Mouse (Mus musculus): Measurements from ENCODE around the gene Ccdc17. TPM values are rescaled to one million over a fixed set of nuclear protein-coding genes. Genes with fewer than 3 reads are reported as not detected.
A peak's percentile ranks its signal among the peaks of the same experiment; 100 is the strongest.

Gene Ccdc17
- polyA plus RNA-seq (2012; ENCODE audit: insufficient read depth, insufficient read length, missing spikeins), result 5.5 and 6.0 TPM in 2 replicates

DNA sequence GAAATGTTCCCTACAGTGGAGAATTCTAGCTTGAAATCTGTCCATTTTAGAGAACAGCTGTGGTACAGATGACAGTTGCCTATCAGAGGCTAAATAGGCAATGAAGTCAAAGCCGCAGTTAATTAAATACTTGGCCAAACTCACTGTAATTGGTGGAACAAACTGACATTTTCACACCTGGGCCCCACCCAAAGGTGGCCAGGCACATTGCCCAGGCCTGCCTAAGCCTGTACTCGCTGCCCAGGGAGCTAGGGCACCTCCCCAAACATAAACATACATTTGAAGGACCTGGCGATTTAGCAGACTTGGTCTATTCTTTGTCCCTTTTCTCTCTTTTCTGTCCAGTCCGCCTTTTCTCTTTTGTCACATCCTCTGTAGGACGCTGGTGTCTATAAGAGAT is at the start of gene Ccdc17:
Ccdc17 (plus strand) TSS at position 276 of the 400 bp plus-strand sequence.
- Histone ChIP-seq H3K4me1 (ENCODE audit: control insufficient read depth, insufficient read depth, low read length) (peaks cover 5% of the 10 kb centered on the region), H3K27ac (ENCODE audit: insufficient read depth, low read depth, low read length) (peak within 1 kb of the TSS; percentile 50), H3K4me3 (ENCODE audit: insufficient read depth, low read length) (peak within 1 kb of the TSS; percentile 72)
- no peak for TF ChIP-seq CTCF (IDR thresholded peaks at IDR 0.05; ENCODE audit: low read depth, low read length)
- TF ChIP-seq POLR2A (IDR thresholded peaks at IDR 0.05; ENCODE audit: borderline replicate concordance, low read depth, low read length), result no peak

DNA sequence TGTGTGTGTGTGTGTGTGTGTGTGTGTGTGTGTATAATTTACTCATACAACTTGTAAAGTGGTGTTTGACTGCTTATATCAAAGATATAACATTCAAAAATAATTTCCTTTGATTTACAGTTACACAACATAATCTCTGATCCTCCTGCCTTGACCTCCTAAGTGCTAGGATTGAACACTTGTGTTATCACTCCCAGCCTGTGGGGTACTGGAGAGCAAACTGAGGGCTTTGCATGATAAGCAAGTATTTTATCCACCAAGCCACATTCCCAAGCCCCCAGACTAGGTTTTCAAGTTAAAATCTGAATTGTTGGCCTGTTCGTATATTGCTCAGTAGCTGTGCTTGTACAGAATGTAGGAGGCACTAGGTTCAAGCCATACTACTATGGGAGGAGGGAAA is 46.0 kb upstream of the Ccdc17 start:
- no peak overlapping the region for H3K4me3 ChIP-seq (ENCODE audit: insufficient read depth, low read length)
- TF ChIP-seq CTCF (IDR thresholded peaks at IDR 0.05; ENCODE audit: low read depth, low read length) (no peak), POLR2A (IDR thresholded peaks at IDR 0.05; ENCODE audit: borderline replicate concordance, low read depth, low read length) (no peak)
- peaks cover 3% of the 10 kb centered on the region; the same call in 1 of the 2 replicates for H3K4me1 ChIP-seq (ENCODE audit: control insufficient read depth, insufficient read depth, low read length)
- no peak overlapping the region for H3K27ac ChIP-seq (ENCODE audit: insufficient read depth, low read depth, low read length)

DNA sequence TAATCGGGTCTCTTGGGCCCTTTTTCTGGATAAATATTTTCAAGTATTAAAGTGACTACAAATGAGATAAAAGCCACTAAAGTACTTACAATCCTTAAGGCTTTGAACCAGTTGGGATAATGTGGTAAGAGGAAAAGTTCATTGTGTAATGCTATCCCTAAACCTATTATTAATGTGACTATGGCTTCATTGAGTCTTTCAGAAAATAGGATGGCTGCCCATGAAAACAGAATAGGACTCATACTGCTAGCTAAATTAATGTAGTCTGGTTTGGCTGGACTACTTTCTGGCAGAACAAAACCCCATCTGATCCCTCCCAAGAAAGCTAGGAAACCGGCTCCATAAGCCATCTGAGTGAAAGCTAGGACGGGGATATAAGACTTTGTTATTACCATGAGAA is 43.4 kb upstream of the Ccdc17 start:
- TF ChIP-seq POLR2A (IDR thresholded peaks at IDR 0.05; ENCODE audit: borderline replicate concordance, low read depth, low read length) (no peak), CTCF (IDR thresholded peaks at IDR 0.05; ENCODE audit: low read depth, low read length) (no peak)
- Histone ChIP-seq H3K4me1 (ENCODE audit: control insufficient read depth, insufficient read depth, low read length) (peaks cover 3% of the 10 kb centered on the region; the same call in 1 of the 2 replicates), H3K4me3 (ENCODE audit: insufficient read depth, low read length) (no peak overlapping the region), H3K27ac (ENCODE audit: insufficient read depth, low read depth, low read length) (no peak overlapping the region)

DNA sequence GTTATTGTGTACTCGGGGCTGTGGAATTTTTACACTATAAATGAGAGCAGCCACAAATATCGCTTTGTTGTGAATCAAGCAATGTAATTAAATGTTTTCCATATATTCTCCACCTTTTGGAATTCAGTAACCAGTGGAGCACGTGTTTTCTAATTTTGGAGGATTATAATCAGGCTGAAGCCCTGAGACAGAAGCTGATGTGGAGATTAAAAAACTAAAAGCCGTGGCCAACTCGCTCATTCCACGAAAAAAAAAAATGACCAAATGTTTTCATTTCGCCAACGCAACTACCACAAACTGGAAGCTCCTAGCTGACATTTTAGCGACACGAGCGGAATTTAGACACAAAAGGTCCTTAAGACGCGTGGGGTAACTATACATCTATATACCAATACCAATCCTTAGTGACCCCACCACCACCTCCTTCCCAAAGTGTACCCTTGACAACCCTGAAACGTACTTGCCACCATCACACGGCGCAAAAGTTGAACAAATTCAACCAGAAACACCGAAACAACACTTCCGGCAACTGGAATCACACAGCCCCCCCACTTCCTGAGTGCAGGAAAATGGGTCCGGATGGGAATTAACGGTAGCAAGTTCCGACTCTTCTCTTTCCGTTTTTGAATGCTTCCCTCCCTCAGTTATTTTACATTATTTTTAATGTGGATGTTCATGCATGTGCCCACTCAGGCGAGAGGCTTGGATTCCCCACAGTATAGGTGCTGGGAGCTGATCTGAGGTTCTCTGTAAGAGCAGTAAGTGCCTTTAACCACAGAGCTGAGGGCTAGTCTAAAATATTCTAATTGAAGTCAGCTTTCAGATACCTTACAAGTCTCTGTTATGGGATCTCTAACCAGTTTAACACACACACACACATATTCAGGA is 40.8 kb upstream of the Ccdc17 start, which contains the start of gene Tmem69:
Tmem69 (minus strand) TSS at position 524 of the 888 bp plus-strand sequence.
- peak within 1 kb of the TSS; percentile 97 for H3K27ac ChIP-seq (ENCODE audit: insufficient read depth, low read depth, low read length)
- peak within 1 kb of the TSS; percentile 92 for H3K4me3 ChIP-seq (ENCODE audit: insufficient read depth, low read length)
- TF ChIP-seq CTCF (IDR thresholded peaks at IDR 0.05; ENCODE audit: low read depth, low read length) (no peak), POLR2A (IDR thresholded peaks at IDR 0.05; ENCODE audit: borderline replicate concordance, low read depth, low read length) (no peak)
- H3K4me1 ChIP-seq (ENCODE audit: control insufficient read depth, insufficient read depth, low read length), result peaks cover 10% of the 10 kb centered on the region

DNA sequence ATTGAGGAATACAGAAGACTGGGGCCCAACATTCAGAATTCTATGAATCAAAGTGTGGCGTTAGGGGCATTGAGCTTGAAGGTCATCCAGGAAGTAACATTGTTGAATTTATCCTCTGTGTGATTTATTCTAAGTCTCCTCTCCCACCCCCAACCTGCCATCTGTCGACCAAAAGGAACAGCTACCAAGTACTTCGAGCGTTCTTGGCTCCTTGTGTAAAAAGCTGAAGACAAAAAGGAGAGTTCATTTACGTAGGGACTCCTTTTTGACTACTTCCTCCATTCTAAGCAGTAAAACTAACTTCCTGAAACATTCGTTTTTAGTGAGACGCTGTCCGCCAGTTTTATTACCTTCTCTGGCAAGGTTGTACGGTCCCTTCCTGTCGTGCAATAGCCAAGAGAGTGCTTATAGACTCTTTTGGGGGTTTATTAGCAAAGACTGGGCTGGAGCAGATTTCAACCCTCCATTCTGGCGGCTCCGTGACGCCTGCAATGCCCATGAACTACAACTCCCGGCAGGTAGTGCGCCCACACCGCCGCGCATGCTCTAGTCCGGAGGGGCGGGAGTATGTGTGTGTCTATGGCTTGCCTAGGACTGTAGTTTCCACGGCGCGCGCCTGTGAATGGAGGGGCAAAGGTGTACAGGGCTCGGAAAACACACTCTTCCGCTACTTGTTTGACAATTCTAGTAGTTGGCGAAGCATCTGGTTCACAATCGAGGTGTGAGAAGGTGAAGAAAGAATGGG is 39.7 kb upstream of the Ccdc17 start:
- Histone ChIP-seq H3K4me3 (ENCODE audit: insufficient read depth, low read length) (peak overlapping the region; percentile 92), H3K27ac (ENCODE audit: insufficient read depth, low read depth, low read length) (peak overlapping the region; percentile 97), H3K4me1 (ENCODE audit: control insufficient read depth, insufficient read depth, low read length) (peaks cover 16% of the 10 kb centered on the region)
- no peak for TF ChIP-seq POLR2A (IDR thresholded peaks at IDR 0.05; ENCODE audit: borderline replicate concordance, low read depth, low read length)
- TF ChIP-seq CTCF (IDR thresholded peaks at IDR 0.05; ENCODE audit: low read depth, low read length), result no peak

DNA sequence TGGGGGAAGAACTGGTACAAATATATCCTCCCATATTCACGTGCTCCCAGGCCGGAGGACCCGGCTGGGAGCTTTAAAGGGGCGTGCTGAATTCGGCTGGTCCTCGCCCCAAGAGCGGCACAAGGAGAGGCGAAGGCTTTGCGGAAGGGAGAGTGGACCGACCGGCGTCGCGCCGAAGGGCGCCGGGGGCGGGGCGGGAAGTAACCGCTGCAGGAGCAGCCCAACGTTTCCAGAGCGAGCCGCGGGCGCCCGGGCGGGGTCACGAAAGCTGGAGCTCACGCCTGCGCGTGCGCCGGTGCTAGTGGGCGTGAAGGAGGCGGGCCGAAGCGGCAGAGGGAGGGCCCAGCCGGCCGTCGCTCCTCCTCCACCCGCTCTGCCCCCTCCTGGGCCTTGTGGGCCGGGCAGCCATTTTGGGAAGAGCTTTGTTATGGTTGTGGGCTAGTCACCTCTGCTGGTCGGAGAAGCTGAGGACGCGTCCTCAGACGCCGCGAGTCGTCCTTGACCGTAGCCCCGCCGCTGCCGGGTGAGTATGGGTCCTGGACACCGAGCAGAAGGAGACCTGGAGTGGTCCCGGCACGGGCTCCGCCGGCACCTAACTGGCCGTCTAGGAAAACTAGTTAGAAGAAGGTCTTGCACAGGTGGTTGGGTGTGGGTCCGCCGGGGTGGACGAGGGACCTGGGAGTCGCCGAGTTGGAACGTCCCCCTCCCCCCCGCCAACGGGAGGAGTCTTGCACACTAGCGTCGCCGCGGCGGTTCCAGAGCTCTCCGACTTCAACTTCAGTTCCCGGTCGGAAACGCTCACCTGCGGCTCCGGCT is 38.9 kb upstream of the Ccdc17 start, which contains the start of gene Gpbp1l1:
Gpbp1l1 (plus strand) TSS at position 353 of the 816 bp plus-strand sequence.
- TF ChIP-seq CTCF (IDR thresholded peaks at IDR 0.05; ENCODE audit: low read depth, low read length), result no peak
- TF ChIP-seq POLR2A (IDR thresholded peaks at IDR 0.05; ENCODE audit: borderline replicate concordance, low read depth, low read length), result no peak
- Histone ChIP-seq H3K4me1 (ENCODE audit: control insufficient read depth, insufficient read depth, low read length) (peaks cover 19% of the 10 kb centered on the region), H3K27ac (ENCODE audit: insufficient read depth, low read depth, low read length) (peak within 1 kb of the TSS; percentile 97), H3K4me3 (ENCODE audit: insufficient read depth, low read length) (peak within 1 kb of the TSS; percentile 92)

DNA sequence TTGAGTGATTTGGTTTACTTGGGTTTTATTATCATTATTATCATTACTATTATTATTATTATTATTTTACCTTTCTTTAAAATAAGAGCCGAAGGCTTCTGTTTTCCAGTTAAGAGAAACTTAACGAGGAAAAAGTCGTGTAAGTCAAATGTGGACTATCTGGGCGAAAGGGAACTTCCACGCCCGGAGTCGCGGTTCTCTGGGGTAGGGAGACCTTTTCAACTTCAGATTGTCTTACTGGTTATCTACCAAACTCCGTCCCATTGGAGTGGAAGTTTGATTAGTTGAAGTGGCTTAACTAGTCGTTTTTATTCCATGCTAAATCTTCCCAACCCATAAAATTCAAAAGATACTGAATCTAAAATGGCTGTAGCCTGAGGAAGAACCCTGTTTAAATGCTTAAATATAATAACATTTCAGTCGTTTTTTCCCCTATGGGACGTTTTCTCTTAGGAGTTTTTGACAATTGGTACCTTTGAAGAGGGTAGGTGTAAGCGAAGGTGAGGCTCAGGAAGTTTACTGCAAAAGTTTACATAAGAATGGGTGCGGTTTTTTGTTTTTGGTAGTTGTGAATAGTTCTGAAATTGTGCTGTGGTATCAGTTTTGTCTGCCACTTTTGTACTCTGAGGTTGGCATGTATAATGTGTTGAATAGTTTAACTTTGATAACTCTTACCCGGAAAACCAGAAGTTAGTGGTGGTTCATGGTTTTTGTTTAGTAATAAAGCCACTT is 38.1 kb upstream of the Ccdc17 start:
- Histone ChIP-seq H3K27ac (ENCODE audit: insufficient read depth, low read depth, low read length) (peak overlapping the region; percentile 79; the same call in 1 of the 2 replicates), H3K4me1 (ENCODE audit: control insufficient read depth, insufficient read depth, low read length) (peaks cover 19% of the 10 kb centered on the region), H3K4me3 (ENCODE audit: insufficient read depth, low read length) (peak overlapping the region; percentile 92)
- TF ChIP-seq CTCF (IDR thresholded peaks at IDR 0.05; ENCODE audit: low read depth, low read length) (no peak), POLR2A (IDR thresholded peaks at IDR 0.05; ENCODE audit: borderline replicate concordance, low read depth, low read length) (no peak)

DNA sequence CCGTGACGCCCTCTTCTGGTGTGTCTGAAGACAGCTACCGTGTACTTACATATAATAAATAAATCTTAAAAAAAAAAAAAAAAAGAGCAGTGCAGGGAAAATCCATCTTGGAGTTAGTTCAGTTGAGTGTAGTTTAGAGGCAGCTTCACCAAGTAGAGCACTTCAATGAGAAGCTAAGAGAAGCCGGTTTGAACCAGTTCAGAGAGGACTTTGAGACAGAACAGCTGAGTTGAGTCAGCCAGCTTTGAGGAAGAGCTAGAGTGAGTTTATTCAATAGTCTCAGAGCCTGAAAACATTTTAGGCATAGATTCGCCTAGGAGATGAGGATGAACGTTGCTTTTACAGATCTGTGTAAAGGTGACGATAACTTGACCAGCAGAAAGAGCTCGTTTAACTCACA is 661 bp upstream of the Ccdc17 start:
- H3K27ac ChIP-seq (ENCODE audit: insufficient read depth, low read depth, low read length), result no peak overlapping the region
- TF ChIP-seq CTCF (IDR thresholded peaks at IDR 0.05; ENCODE audit: low read depth, low read length) (no peak), POLR2A (IDR thresholded peaks at IDR 0.05; ENCODE audit: borderline replicate concordance, low read depth, low read length) (no peak)
- H3K4me1 ChIP-seq (ENCODE audit: control insufficient read depth, insufficient read depth, low read length), result peaks cover 5% of the 10 kb centered on the region
- H3K4me3 ChIP-seq (ENCODE audit: insufficient read depth, low read length), result no peak overlapping the region
